14 mouse cellular contexts compared by ENCODE assay signal in the genomic region with DNA sequence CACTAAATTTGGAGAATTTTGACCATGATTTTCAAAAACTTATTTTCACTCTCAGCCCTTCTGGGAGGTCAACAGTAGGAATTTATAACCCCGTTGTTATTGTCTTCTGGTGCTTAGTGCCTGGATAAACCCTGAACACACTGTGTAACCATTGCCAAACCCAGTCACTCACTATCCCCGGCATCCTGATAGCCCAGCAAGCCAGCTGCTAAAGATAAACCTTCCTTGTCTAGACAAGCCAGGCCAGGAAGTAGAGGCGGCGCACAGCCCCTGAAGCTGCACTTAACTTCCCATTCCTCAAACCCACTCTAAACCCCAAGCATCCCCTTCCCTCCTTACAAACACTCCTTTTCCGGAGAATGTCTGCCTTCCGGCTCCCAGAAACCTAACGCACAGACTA. TPM values are rescaled to one million over a fixed set of nuclear protein-coding genes. Genes with fewer than 3 reads are reported as not detected.
A peak's percentile ranks its signal among the peaks of the same experiment; 100 is the strongest.
DNase-seq lines count a peak whose midpoint lies in the region; ATAC-seq and TF ChIP-seq lines count a peak whose summit lies in the region.
"Had no signal": no experiment of that assay in that cellular context is flagged by ENCODE, and none has a peak within 500 bp of the region (broad histone marks: within the 10 kb centered on the region; RNA-seq: fewer than 3 reads in every experiment).

No protein-coding gene starts in this region.

- no peaks in the 10 kb centered on the region for H3K36me3 ChIP-seq in lung, embryonic 14.5 days (ENCODE audit: insufficient read depth)
- no peaks in the 10 kb centered on the region for H3K36me3 ChIP-seq in lung, postnatal 0 days (ENCODE audit: insufficient read depth, low read length)
- no peaks in the 10 kb centered on the region for H3K36me3 ChIP-seq in stomach, postnatal 0 days (ENCODE audit: control insufficient read depth, insufficient read depth, low read length)
- H3K36me3 ChIP-seq in neural tube, embryonic 15.5 days = no peaks in the 10 kb centered on the region
- H3K36me3 ChIP-seq: embryonic facial prominence, embryonic 13.5 days; hindbrain, embryonic 10.5 days; midbrain, embryonic 13.5 days; neural tube, embryonic 13.5 days had no signal

- H3K9me3 ChIP-seq in lung, embryonic 14.5 days (ENCODE audit: low read depth, low read length) = no peaks in the 10 kb centered on the region
- H3K9me3 ChIP-seq in lung, postnatal 0 days (ENCODE audit: low read length) = no peaks in the 10 kb centered on the region
- no peaks in the 10 kb centered on the region for H3K9me3 ChIP-seq in stomach, postnatal 0 days (ENCODE audit: control insufficient read depth, low read length)
- no peaks in the 10 kb centered on the region for H3K9me3 ChIP-seq in neural tube, embryonic 15.5 days (replicated peaks)
- H3K9me3 ChIP-seq: embryonic facial prominence, embryonic 13.5 days; midbrain, embryonic 13.5 days; neural tube, embryonic 13.5 days had no signal

- peak; percentile 50; the same call in 1 of the 2 replicates for ATAC-seq in lung, embryonic 14.5 days (ENCODE audit: insufficient read depth)
- ATAC-seq in hematopoietic stem cell, adult 5-6 weeks (replicated peaks in 1 of 2; ENCODE audit: insufficient read depth in 1 of 2, low FRiP score in 2 of 2, low TSS enrichment in 1 of 2, low read depth in 1 of 2, poor library complexity in 2 of 2, severe bottlenecking in 2 of 2) = peak; percentile 71 to 72; a peak in 3 of 4 replicates
- peak; percentile 31 for ATAC-seq in lung, postnatal 0 days
- no peak for ATAC-seq in stomach, postnatal 0 days (ENCODE audit: low FRiP score, low TSS enrichment)
- no peak for ATAC-seq in neural tube, embryonic 15.5 days (ENCODE audit: low FRiP score)
- ATAC-seq: forebrain, postnatal 0 days; midbrain, embryonic 13.5 days had no signal

- H3K9ac ChIP-seq in lung, embryonic 14.5 days = no peak overlapping the region
- no peak overlapping the region for H3K9ac ChIP-seq in lung, postnatal 0 days (replicated peaks; ENCODE audit: low read depth)
- no peak overlapping the region for H3K9ac ChIP-seq in stomach, postnatal 0 days (ENCODE audit: low read length)
- no peak overlapping the region for H3K9ac ChIP-seq in neural tube, embryonic 15.5 days (replicated peaks)
- H3K9ac ChIP-seq: embryonic facial prominence, embryonic 13.5 days; forebrain, postnatal 0 days; midbrain, embryonic 13.5 days; neural tube, embryonic 13.5 days had no signal

- no peak overlapping the region for H3K4me3 ChIP-seq in lung, embryonic 14.5 days (ENCODE audit: low read depth, low read length)
- no peak overlapping the region for H3K4me3 ChIP-seq in lung, postnatal 0 days (ENCODE audit: low read depth, low read length)
- no peak overlapping the region for H3K4me3 ChIP-seq in stomach, postnatal 0 days (ENCODE audit: low read depth, low read length)
- no peak overlapping the region for H3K4me3 ChIP-seq in neural tube, embryonic 15.5 days (replicated peaks)
- H3K4me3 ChIP-seq: embryonic facial prominence, embryonic 13.5 days; hindbrain, embryonic 10.5 days; midbrain, embryonic 13.5 days; neural tube, embryonic 13.5 days had no signal

- no peaks in the 10 kb centered on the region for H3K27me3 ChIP-seq in lung, embryonic 14.5 days (ENCODE audit: insufficient read depth, low read length)
- H3K27me3 ChIP-seq in lung, postnatal 0 days (replicated peaks; ENCODE audit: insufficient read depth, low read length) = no peaks in the 10 kb centered on the region
- no peaks in the 10 kb centered on the region for H3K27me3 ChIP-seq in stomach, postnatal 0 days (ENCODE audit: control insufficient read depth, insufficient read depth, low read length)
- no peaks in the 10 kb centered on the region for H3K27me3 ChIP-seq in neural tube, embryonic 15.5 days (replicated peaks)
- H3K27me3 ChIP-seq: embryonic facial prominence, embryonic 13.5 days; midbrain, embryonic 13.5 days; neural tube, embryonic 13.5 days had no signal

- 0 out of 2 replicates have a peak overlapping the region, but pooled peaks have one; percentile 18 for H3K4me2 ChIP-seq in lung, embryonic 14.5 days
- H3K4me2 ChIP-seq in lung, postnatal 0 days (replicated peaks; ENCODE audit: low read depth, low read length) = peak overlapping the region; percentile 27
- H3K4me2 ChIP-seq in stomach, postnatal 0 days (replicated peaks; ENCODE audit: low read depth) = no peak overlapping the region
- H3K4me2 ChIP-seq in neural tube, embryonic 15.5 days = no peak overlapping the region
- H3K4me2 ChIP-seq: embryonic facial prominence, embryonic 13.5 days; midbrain, embryonic 13.5 days; neural tube, embryonic 13.5 days had no signal

- DNase-seq in lung, embryonic 14.5 days = peak; percentile 62
- no peak for DNase-seq in lung, adult 18-20 months
- DNase-seq in lung, postnatal 0 days (ENCODE audit: low spot score) = peak; percentile 41
- DNase-seq in stomach, postnatal 0 days (ENCODE audit: low spot score) = no peak
- DNase-seq in cerebellum, postnatal 14 days = no peak
- DNase-seq: cerebellum, adult 11 months; forebrain, postnatal 0 days; right cerebral cortex, postnatal 25 days had no signal

- peaks cover 18% of the 10 kb centered on the region for H3K4me1 ChIP-seq in lung, embryonic 14.5 days (ENCODE audit: insufficient read depth)
- H3K4me1 ChIP-seq in lung, postnatal 0 days (ENCODE audit: insufficient read depth, low read depth, low read length) = peaks cover 10% of the 10 kb centered on the region
- H3K4me1 ChIP-seq in stomach, postnatal 0 days (replicated peaks; ENCODE audit: control insufficient read depth, insufficient read depth) = 0 out of 2 replicates have a peak, but pooled peaks cover 5% of the 10 kb centered on the region
- H3K4me1 ChIP-seq in neural tube, embryonic 15.5 days = no peaks in the 10 kb centered on the region
- H3K4me1 ChIP-seq: midbrain, embryonic 13.5 days had no signal

- no peak for TF ChIP-seq CTCF in lung, embryonic 14.5 days (IDR thresholded peaks at IDR 0.05; ENCODE audit: low read depth)
- TF ChIP-seq CTCF in lung, postnatal 0 days (IDR thresholded peaks at IDR 0.05) = no peak
- TF ChIP-seq CTCF in stomach, postnatal 0 days (IDR thresholded peaks at IDR 0.05; ENCODE audit: low read depth) = no peak

- no peak for TF ChIP-seq EP300 in lung, postnatal 0 days (IDR thresholded peaks at IDR 0.05)
- no peak for TF ChIP-seq EP300 in stomach, postnatal 0 days (optimal IDR thresholded peaks at IDR 0.05)

- peak overlapping the region; percentile 76 for H3K27ac ChIP-seq in lung, embryonic 14.5 days (ENCODE audit: low read depth)
- H3K27ac ChIP-seq in lung, postnatal 0 days (ENCODE audit: low read length) = peak overlapping the region; percentile 74
- H3K27ac ChIP-seq in stomach, postnatal 0 days (replicated peaks) = peak overlapping the region; percentile 61; the same call in 1 of the 2 replicates
- H3K27ac ChIP-seq in neural tube, embryonic 15.5 days (replicated peaks) = no peak overlapping the region
- H3K27ac ChIP-seq: hindbrain, embryonic 10.5 days; midbrain, embryonic 13.5 days; neural tube, embryonic 13.5 days had no signal

- 13% methylated on average over 7 of the region's 7 CpGs for WGBS in lung, embryonic 14.5 days
- 3% methylated on average over 7 of the region's 7 CpGs for WGBS in lung, postnatal 0 days
- 28% methylated on average over 7 of the region's 7 CpGs for WGBS in stomach, postnatal 0 days
- WGBS in neural tube, embryonic 15.5 days = 73% methylated on average over 7 of the region's 7 CpGs

RNA-seq across cellular contexts. Expression of a gene that starts 43.3 kb away (rescaled TPM):
- 9.5 and 10.5 TPM in 2 replicates for polyA plus RNA-seq in lung, embryonic 14.5 days (2014; fragmentation: Nextera tagmentation; extraction: Ambion mirVana)
- 2.0 and 3.6 TPM in 2 replicates for total RNA-seq in hematopoietic stem cell, adult 5-6 weeks (2017)
- 9.7 and 13.2 TPM in 2 replicates for polyA plus RNA-seq in lung, postnatal 0 days (2015; fragmentation: Nextera tagmentation; extraction: Ambion mirVana)
- polyA plus RNA-seq in stomach, postnatal 0 days (2015; fragmentation: Nextera tagmentation; extraction: Ambion mirVana) = 9.5 and 10.2 TPM in 2 replicates
- 16.9 and 18.1 TPM in 2 replicates for polyA plus RNA-seq in neural tube, embryonic 15.5 days (2015; fragmentation: Nextera tagmentation; extraction: Ambion mirVana)

RNA-seq across cellular contexts. Expression of a gene that starts 43.4 kb away (rescaled TPM):
- 68.5 and 69.4 TPM in 2 replicates for polyA plus RNA-seq in lung, embryonic 14.5 days (2014; fragmentation: Nextera tagmentation; extraction: Ambion mirVana)
- 4.8 and 9.4 TPM in 2 replicates for total RNA-seq in hematopoietic stem cell, adult 5-6 weeks (2017)
- polyA plus RNA-seq in lung, postnatal 0 days (2015; fragmentation: Nextera tagmentation; extraction: Ambion mirVana) = 42.2 and 45.2 TPM in 2 replicates
- polyA plus RNA-seq in stomach, postnatal 0 days (2015; fragmentation: Nextera tagmentation; extraction: Ambion mirVana) = 23.6 and 25.2 TPM in 2 replicates
- 13.0 and 17.8 TPM in 2 replicates for polyA plus RNA-seq in neural tube, embryonic 15.5 days (2015; fragmentation: Nextera tagmentation; extraction: Ambion mirVana)

RNA-seq across cellular contexts. Expression of a gene that starts 58.0 kb away (rescaled TPM):
- polyA plus RNA-seq in lung, embryonic 14.5 days (2014; fragmentation: Nextera tagmentation; extraction: Ambion mirVana) = 53.9 and 57.3 TPM in 2 replicates
- total RNA-seq in hematopoietic stem cell, adult 5-6 weeks (2017) = 40.1 and 43.2 TPM in 2 replicates
- 40.6 and 40.7 TPM in 2 replicates for polyA plus RNA-seq in lung, postnatal 0 days (2015; fragmentation: Nextera tagmentation; extraction: Ambion mirVana)
- 13.9 and 17.9 TPM in 2 replicates for polyA plus RNA-seq in stomach, postnatal 0 days (2015; fragmentation: Nextera tagmentation; extraction: Ambion mirVana)
- 31.1 and 36.4 TPM in 2 replicates for polyA plus RNA-seq in neural tube, embryonic 15.5 days (2015; fragmentation: Nextera tagmentation; extraction: Ambion mirVana)

Comparison
In these comparisons a context has a peak if more than half of its experiments do, and no peak if none do; other contexts are left out.
1. DNase-seq: peak in lung, embryonic 14.5 days (single experiment) and lung, postnatal 0 days (single experiment); none in lung, adult 18-20 months (0 of 2), stomach, postnatal 0 days (single experiment) and cerebellum, postnatal 14 days (0 of 2).
2. ATAC-seq: peak in lung, embryonic 14.5 days (single experiment), hematopoietic stem cell, adult 5-6 weeks (2 of 2) and lung, postnatal 0 days (single experiment); none in stomach, postnatal 0 days (single experiment) and neural tube, embryonic 15.5 days (single experiment).
3. H3K4me2 ChIP-seq: peak in lung, embryonic 14.5 days (single experiment) and lung, postnatal 0 days (single experiment); none in stomach, postnatal 0 days (single experiment) and neural tube, embryonic 15.5 days (single experiment).